Mouse (Mus musculus) myocyte (in vitro differentiated cells): ENCODE results near the gene Calm5. TPM values are rescaled to one million over a fixed set of nuclear protein-coding genes. Genes with fewer than 3 reads are reported as not detected.

Experiments
- H3K27me3 ChIP-seq: one replicate; pipeline ENCODE4 v1.6.1; 2011; ENCODE audit not compliant: control insufficient read depth, insufficient read depth, insufficient read length
- H3K36me3 ChIP-seq: one replicate; pipeline ENCODE4 v1.6.1; 2011; ENCODE audit not compliant: control insufficient read depth, insufficient read depth
- H3K4me2 ChIP-seq: one replicate; pipeline ENCODE4 v1.6.1; 2011; ENCODE audit warnings: low read depth, control low read depth
- H3K4me3 ChIP-seq: one replicate; pipeline ENCODE4 v1.5.1; 2011; ENCODE audit warnings: mild to moderate bottlenecking, control low read depth, moderate library complexity
- H3K79me2 ChIP-seq: one replicate; pipeline ENCODE4 v1.6.1; 2011; ENCODE audit not compliant: control insufficient read depth, insufficient read depth
- H3ac ChIP-seq: one replicate; pipeline ENCODE4 v1.6.1; 2011; ENCODE audit not compliant: control insufficient read depth, insufficient read length
- CEBPB ChIP-seq: IDR thresholded peaks from 2 replicates; pipeline ENCODE4 v1.6.1; 2011; ENCODE audit warnings: mild to moderate bottlenecking, moderate library complexity; ENCODE audit not compliant: poor library complexity, insufficient read depth, severe bottlenecking
- E2F4 ChIP-seq: IDR thresholded peaks from one replicate; pipeline ENCODE4 v1.6.1; 2011; ENCODE audit warnings: mild to moderate bottlenecking, control low read depth, moderate library complexity; ENCODE audit not compliant: insufficient read depth
- MAX ChIP-seq: IDR thresholded peaks from one replicate; pipeline ENCODE4 v1.6.1; 2011; ENCODE audit warnings: low read depth, mild to moderate bottlenecking, control low read depth
- MYOD1 ChIP-seq, 3 experiments: IDR thresholded peaks; one replicate each; pipeline ENCODE4 v1.6.1; 2011; ENCODE audit warnings: control low read depth in 2 of 3, low read depth in 2 of 3, mild to moderate bottlenecking in 2 of 3, moderate library complexity in 1 of 3; ENCODE audit not compliant: insufficient read length in 2 of 3, control insufficient read depth in 1 of 3
- MYOG ChIP-seq, 3 experiments: IDR thresholded peaks; one replicate each; pipeline ENCODE4 v1.6.1; 2011; ENCODE audit warnings: control low read depth in 2 of 3, low read depth in 2 of 3, mild to moderate bottlenecking in 2 of 3; ENCODE audit not compliant: insufficient read length in 2 of 3, control insufficient read depth in 1 of 3, insufficient read depth in 1 of 3
- POLR2A ChIP-seq: IDR thresholded peaks from one replicate; pipeline ENCODE4 v1.6.1; 2011; ENCODE audit warnings: low read depth, mild to moderate bottlenecking, control low read depth, moderate library complexity; ENCODE audit not compliant: insufficient read length
- POLR2AphosphoS2 ChIP-seq: IDR thresholded peaks from one replicate; pipeline ENCODE4 v1.6.1; 2011; ENCODE audit warnings: low read depth, control low read depth; ENCODE audit not compliant: insufficient read length
- REST ChIP-seq: IDR thresholded peaks from one replicate; pipeline ENCODE4 v1.6.1; 2011; ENCODE audit warnings: mild to moderate bottlenecking, control low read depth, moderate library complexity; ENCODE audit not compliant: insufficient read depth, insufficient read length
- SRF ChIP-seq: IDR thresholded peaks from one replicate; pipeline ENCODE4 v1.6.1; 2011; ENCODE audit warnings: low read depth; ENCODE audit not compliant: control insufficient read depth, insufficient read length
- TCF12 ChIP-seq: IDR thresholded peaks from one replicate; pipeline ENCODE4 v1.6.1; 2011; ENCODE audit warnings: mild to moderate bottlenecking, control low read depth; ENCODE audit not compliant: poor library complexity, insufficient read depth, severe bottlenecking
- TCF3 ChIP-seq: IDR thresholded peaks from one replicate; pipeline ENCODE4 v1.6.1; 2011; ENCODE audit warnings: low read depth, control low read depth; ENCODE audit not compliant: insufficient read length
- USF1 ChIP-seq: IDR thresholded peaks from one replicate; pipeline ENCODE4 v1.6.1; 2011; ENCODE audit warnings: low read depth, mild to moderate bottlenecking, control low read depth, moderate library complexity
- polyA plus RNA-seq: library from polyadenylated mRNA; unstranded; fragments of >200 nt; fragmentation: generic; extraction: Trizol; gene quantifications from one replicate; pipeline ENCODE4 v1.2.1, GENCODE M21; 2012; ENCODE audit warnings: missing spikeins

The Calm5 gene
- polyA plus RNA-seq, 1 experiment = not detected

GRCm38 (mm10) chr13:3890061-3890460 is 36.1 kb downstream of the Calm5 start:
- H3ac ChIP-seq = no peak overlapping the region
- no peaks in the 10 kb centered on the region for H3K27me3 ChIP-seq
- peaks cover 27% of the 10 kb centered on the region for H3K36me3 ChIP-seq
- peak overlapping the region; percentile 56 for H3K4me3 ChIP-seq
- peaks cover 40% of the 10 kb centered on the region for H3K79me2 ChIP-seq
- H3K4me2 ChIP-seq = peak overlapping the region; percentile 81
- TF ChIP-seq E2F4 (no peak), MAX (no peak), CEBPB (no peak), POLR2AphosphoS2 (no peak), MYOD1 (IDR thresholded peaks at IDR 0.05; ENCODE audit: control insufficient read depth in 1 of 3, insufficient read length in 2 of 3, low read depth in 2 of 3) (peak; percentile 83 to 99 (median 98)), USF1 (no peak), POLR2A (no peak), TCF3 (peak; percentile 87), REST (no peak), TCF12 (peak; percentile 67), MYOG (IDR thresholded peaks at IDR 0.05; ENCODE audit: control insufficient read depth in 1 of 3, insufficient read depth in 1 of 3, insufficient read length in 2 of 3, low read depth in 2 of 3) (peak; percentile 54 to 88 (median 73)), SRF (peak; percentile 28)

- Histone ChIP-seq H3K4me3 (peak overlapping the region; percentile 56), H3K27me3 (no peaks in the 10 kb centered on the region), H3K4me2 (peak overlapping the region; percentile 81), H3K79me2 (peaks cover 40% of the 10 kb centered on the region), H3K36me3 (peaks cover 17% of the 10 kb centered on the region), H3ac (no peak overlapping the region)
- TF ChIP-seq USF1 = no peak
- no peak for TF ChIP-seq CEBPB
- TF ChIP-seq TCF3 = no peak
- TF ChIP-seq REST = no peak
- TF ChIP-seq SRF = no peak
- no peak for TF ChIP-seq E2F4
- TF ChIP-seq POLR2AphosphoS2 = no peak
- TF ChIP-seq MYOG (IDR thresholded peaks at IDR 0.05; ENCODE audit: control insufficient read depth in 1 of 3, insufficient read depth in 1 of 3, insufficient read length in 2 of 3, low read depth in 2 of 3) = no peak
- no peak for TF ChIP-seq POLR2A
- TF ChIP-seq MAX = no peak
- TF ChIP-seq TCF12 = no peak
- TF ChIP-seq MYOD1 (IDR thresholded peaks at IDR 0.05; ENCODE audit: control insufficient read depth in 1 of 3, insufficient read length in 2 of 3, low read depth in 2 of 3) = no peak
Measured at GRCm38 (mm10) chr13:3891479-3892087, 37.6 kb downstream of the Calm5 start.

GRCm38 (mm10) chr13:3892601-3893000 is 38.6 kb downstream of the Calm5 start:
- Histone ChIP-seq H3K4me2 (peak overlapping the region; percentile 81), H3K27me3 (no peaks in the 10 kb centered on the region), H3K79me2 (peaks cover 40% of the 10 kb centered on the region), H3K36me3 (peaks cover 10% of the 10 kb centered on the region), H3ac (no peak overlapping the region), H3K4me3 (peak overlapping the region; percentile 56)
- no peak for TF ChIP-seq SRF
- no peak for TF ChIP-seq TCF3
- no peak for TF ChIP-seq USF1
- TF ChIP-seq REST = no peak
- no peak for TF ChIP-seq MYOG (IDR thresholded peaks at IDR 0.05; ENCODE audit: control insufficient read depth in 1 of 3, insufficient read depth in 1 of 3, insufficient read length in 2 of 3, low read depth in 2 of 3)
- no peak for TF ChIP-seq CEBPB
- TF ChIP-seq TCF12 = no peak
- TF ChIP-seq E2F4 = no peak
- TF ChIP-seq MYOD1 (IDR thresholded peaks at IDR 0.05; ENCODE audit: control insufficient read depth in 1 of 3, insufficient read length in 2 of 3, low read depth in 2 of 3) = no peak
- TF ChIP-seq POLR2AphosphoS2 = no peak
- no peak for TF ChIP-seq POLR2A
- TF ChIP-seq MAX = no peak

- Histone ChIP-seq H3K27me3 (no peaks in the 10 kb centered on the region), H3K36me3 (peaks cover 4% of the 10 kb centered on the region), H3ac (no peak overlapping the region), H3K4me2 (peak overlapping the region; percentile 81), H3K4me3 (peak overlapping the region; percentile 56), H3K79me2 (peaks cover 40% of the 10 kb centered on the region)
- TF ChIP-seq USF1 (peak; percentile 89), MYOG (IDR thresholded peaks at IDR 0.05; ENCODE audit: control insufficient read depth in 1 of 3, insufficient read depth in 1 of 3, insufficient read length in 2 of 3, low read depth in 2 of 3) (peak in 1 of 3 experiments; percentile 43), TCF12 (no peak), MAX (no peak), POLR2A (peak; percentile 96), POLR2AphosphoS2 (peak; percentile 97), REST (peak; percentile 27)
Measured at GRCm38 (mm10) chr13:3893126-3893734, 39.3 kb downstream of the Calm5 start.
